9 mouse cellular contexts compared by ENCODE assay signal in the genomic region with DNA sequence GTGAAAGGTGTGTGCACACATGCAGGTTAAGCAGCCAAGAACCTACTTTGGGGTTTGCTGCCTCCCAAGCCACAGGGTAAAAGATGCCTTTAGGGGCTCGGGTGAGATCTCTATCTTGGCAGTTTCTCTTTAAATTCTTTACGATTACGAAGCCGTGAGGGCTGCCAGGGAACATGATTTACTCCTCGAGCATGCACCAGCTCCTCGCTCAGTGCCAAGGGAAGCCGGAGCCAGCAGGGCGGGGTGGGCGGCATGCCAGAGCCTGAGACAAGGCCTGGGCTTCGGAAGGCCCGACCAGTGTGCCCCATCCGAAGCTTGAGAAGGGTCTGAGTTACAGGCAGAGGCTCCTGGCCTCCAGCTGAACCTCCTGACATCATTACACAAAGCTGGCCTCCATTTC. TPM values are rescaled to one million over a fixed set of nuclear protein-coding genes. Genes with fewer than 3 reads are reported as not detected.
DNase-seq lines count a peak whose midpoint lies in the region; TF ChIP-seq lines count a peak whose summit lies in the region.
"Had no signal": no experiment of that assay in that cellular context is flagged by ENCODE, and none has a peak within 500 bp of the region (broad histone marks: within the 10 kb centered on the region; RNA-seq: fewer than 3 reads in every experiment).

No protein-coding gene starts in this region.

- TF ChIP-seq CTCF in kidney, adult 2 months (conservative IDR thresholded peaks at IDR 0.05; ENCODE audit: insufficient read depth, insufficient read length, low read depth, low read length) = no peak

- H3K36me3 ChIP-seq in kidney, adult 2 months (ENCODE audit: control insufficient read depth, insufficient read depth, low read length) = no peaks in the 10 kb centered on the region
- H3K36me3 ChIP-seq in limb, embryonic 10.5 days = peaks cover 97% of the 10 kb centered on the region

- peaks cover 19% of the 10 kb centered on the region for H3K4me1 ChIP-seq in kidney, adult 2 months (ENCODE audit: control insufficient read depth, insufficient read depth, low read length)
- H3K4me1 ChIP-seq in limb, embryonic 10.5 days = peaks cover 100% of the 10 kb centered on the region

- H3K9me3 ChIP-seq in limb, embryonic 10.5 days (replicated peaks) = no peaks in the 10 kb centered on the region

- no peaks in the 10 kb centered on the region for H3K27me3 ChIP-seq in kidney, adult 2 months (replicated peaks; ENCODE audit: control insufficient read depth, insufficient read depth, low read length)
- H3K27me3 ChIP-seq in limb, embryonic 10.5 days (ENCODE audit: low read depth, poor library complexity, severe bottlenecking) = no peaks in the 10 kb centered on the region

- H3K4me3 ChIP-seq in kidney, adult 2 months (ENCODE audit: insufficient read depth, low read depth, low read length) = no peak overlapping the region
- no peak overlapping the region for H3K4me3 ChIP-seq in limb, embryonic 10.5 days

- no peak for TF ChIP-seq POLR2A in kidney, adult 2 months (IDR thresholded peaks at IDR 0.05; ENCODE audit: low read depth, low read length)

- DNase-seq in NIH3T3 (ENCODE audit: low read depth) = peak; percentile 97
- peak; percentile 84 for DNase-seq in cerebellum, adult 11 months
- DNase-seq in gastrocnemius, adult 8-10 months (ENCODE audit: low spot score in 2 of 2) = peak; percentile 79 to 80
- DNase-seq in kidney, adult 2 months = peak; percentile 83
- no peak for DNase-seq in limb, embryonic 10.5 days (ENCODE audit: low spot score)
- DNase-seq in ovary, postnatal 14 days (ENCODE audit: low spot score) = peak; percentile 82
- no peak for DNase-seq in yolk sac, embryonic 10.5 days (ENCODE audit: low spot score)
- DNase-seq in spleen, postnatal 4 days (ENCODE audit: low spot score in 2 of 2) = no peak

- H3K27ac ChIP-seq in kidney, adult 2 months (ENCODE audit: insufficient read depth, low read depth, low read length) = no peak overlapping the region
- peak overlapping the region; percentile 76 for H3K27ac ChIP-seq in limb, embryonic 10.5 days
- H3K27ac ChIP-seq: liver, embryonic 14.5 days had no signal

- whole genome bisulfite sequencing in kidney, adult 2 months = 12% methylated on average over 12 of the region's 12 CpGs
- 59% methylated on average over 12 of the region's 12 CpGs for WGBS in limb, embryonic 10.5 days

RNA-seq across cellular contexts. Expression of gene Sema3f, which starts 8.7 kb away (rescaled TPM):
- 1 to 10 TPM; 3.3 to 4.6 (median 4.3) TPM for total RNA-seq in gastrocnemius, adult 8-10 months (2022)
- polyA plus RNA-seq in kidney, adult 2 months (2012; rRNA removed) = 39.1 and 45.5 TPM in 2 replicates
- 31.7 and 33.6 TPM in 2 replicates for polyA plus RNA-seq in limb, embryonic 10.5 days (2016; fragmentation: Nextera tagmentation; extraction: Ambion mirVana)

RNA-seq across cellular contexts. Expression of gene Gnat1, which starts 22.1 kb away (rescaled TPM):
- not detected for total RNA-seq in gastrocnemius, adult 8-10 months (2022)
- 0.09 and 0.22 TPM in 2 replicates for polyA plus RNA-seq in kidney, adult 2 months (2012; rRNA removed)
- polyA plus RNA-seq in limb, embryonic 10.5 days (2016; fragmentation: Nextera tagmentation; extraction: Ambion mirVana) = 2.6 and 3.3 TPM in 2 replicates

RNA-seq across cellular contexts. Expression of gene Slc38a3, which starts 32.3 kb away (rescaled TPM):
- 10 to 100 TPM; 37.4 to 49.3 (median 45.9) TPM for total RNA-seq in gastrocnemius, adult 8-10 months (2022)
- polyA plus RNA-seq in kidney, adult 2 months (2012; rRNA removed) = 77.9 and 139 TPM in 2 replicates
- polyA plus RNA-seq in limb, embryonic 10.5 days (2016; fragmentation: Nextera tagmentation; extraction: Ambion mirVana) = 3.9 and 4.3 TPM in 2 replicates

Comparison
In these comparisons a context has a peak if more than half of its experiments do, and no peak if none do; other contexts are left out.
1. DNase-seq: peak in NIH3T3 (single experiment), cerebellum, adult 11 months (single experiment), gastrocnemius, adult 8-10 months (2 of 2), kidney, adult 2 months (single experiment) and ovary, postnatal 14 days (single experiment); none in limb, embryonic 10.5 days (single experiment), yolk sac, embryonic 10.5 days (single experiment) and spleen, postnatal 4 days (0 of 2).
2. RNA of gene Slc38a3, which starts 32.3 kb away (polyA plus RNA-seq): 77.9 to 139 TPM in kidney, adult 2 months; 3.9 to 4.3 TPM in limb, embryonic 10.5 days; every median in the first group is over 10 times any median in the second.